Mouse (Mus musculus) liver, embryonic 15.5 days (tissue): Measurements from ENCODE around the gene Prkrip1. TPM values are rescaled to one million over a fixed set of nuclear protein-coding genes. Genes with fewer than 3 reads are reported as not detected.
"Not testable (repeated sequence)": the region's sequence is repeated elsewhere in the genome, so short reads cannot be mapped to it uniquely, and the experiment has no call there.

ENCODE experiments used
- ATAC-seq: fragments of 200-750 bp; cut with Nextera tagmentation; 2 replicates; pipeline ENCODE4 v1.8.0; 2017; ENCODE audit warnings: moderate number of reproducible peaks, mild to moderate bottlenecking, moderate library complexity; ENCODE audit not compliant: insufficient read depth
- H3K27ac ChIP-seq: fragments of 300-500 bp; sonication (generic); replicated peaks from 2 replicates; pipeline ENCODE4 v1.5.1; 2015; ENCODE audit warnings: mild to moderate bottlenecking, inconsistent platforms
- H3K27me3 ChIP-seq: fragments of 300-500 bp; sonication (generic); 2 replicates; pipeline ENCODE4 v1.6.1; 2015; ENCODE audit warnings: mild to moderate bottlenecking, inconsistent platforms
- H3K36me3 ChIP-seq: fragments of 300-500 bp; sonication (generic); replicated peaks from 2 replicates; pipeline ENCODE4 v1.6.1; 2015; ENCODE audit warnings: moderate library complexity, mild to moderate bottlenecking, inconsistent platforms
- H3K4me1 ChIP-seq: fragments of 300-500 bp; sonication (generic); replicated peaks from 2 replicates; pipeline ENCODE4 v1.6.1; 2015; ENCODE audit warnings: inconsistent platforms
- H3K4me2 ChIP-seq: fragments of 300-500 bp; sonication (generic); 2 replicates; pipeline ENCODE4 v1.6.1; 2015; ENCODE audit warnings: moderate library complexity, mild to moderate bottlenecking, inconsistent platforms
- H3K4me3 ChIP-seq: fragments of 300-500 bp; sonication (generic); replicated peaks from 2 replicates; pipeline ENCODE4 v1.5.1; 2015; ENCODE audit warnings: mild to moderate bottlenecking, inconsistent platforms
- H3K9ac ChIP-seq: fragments of 300-500 bp; sonication (generic); 2 replicates; pipeline ENCODE4 v1.6.1; 2015; ENCODE audit warnings: moderate library complexity, mild to moderate bottlenecking, inconsistent platforms
- H3K9me3 ChIP-seq: fragments of 300-500 bp; sonication (generic); replicated peaks from 2 replicates; pipeline ENCODE4 v1.6.1; 2016; ENCODE audit warnings: inconsistent platforms
- WGBS: fragments of 180-500 bp; shearing (Covaris S2); methylation state at CpG from one replicate; pipeline ENCODE4 v1.1.7; 2015; ENCODE audit warnings: mixed read lengths; ENCODE audit not compliant: insufficient replicate concordance; 5-methylcytosine and 5-hydroxymethylcytosine counted together
- polyA plus RNA-seq: library from polyadenylated mRNA; unstranded; fragments of >200 nt; fragmentation: Nextera tagmentation; extraction: Ambion mirVana; gene quantifications from 2 replicates; pipeline ENCODE4 v1.2.1, GENCODE M21; 2015

Gene Prkrip1
- polyA plus RNA-seq, 1 experiment from 2014 or later = 22.5 TPM

DNA sequence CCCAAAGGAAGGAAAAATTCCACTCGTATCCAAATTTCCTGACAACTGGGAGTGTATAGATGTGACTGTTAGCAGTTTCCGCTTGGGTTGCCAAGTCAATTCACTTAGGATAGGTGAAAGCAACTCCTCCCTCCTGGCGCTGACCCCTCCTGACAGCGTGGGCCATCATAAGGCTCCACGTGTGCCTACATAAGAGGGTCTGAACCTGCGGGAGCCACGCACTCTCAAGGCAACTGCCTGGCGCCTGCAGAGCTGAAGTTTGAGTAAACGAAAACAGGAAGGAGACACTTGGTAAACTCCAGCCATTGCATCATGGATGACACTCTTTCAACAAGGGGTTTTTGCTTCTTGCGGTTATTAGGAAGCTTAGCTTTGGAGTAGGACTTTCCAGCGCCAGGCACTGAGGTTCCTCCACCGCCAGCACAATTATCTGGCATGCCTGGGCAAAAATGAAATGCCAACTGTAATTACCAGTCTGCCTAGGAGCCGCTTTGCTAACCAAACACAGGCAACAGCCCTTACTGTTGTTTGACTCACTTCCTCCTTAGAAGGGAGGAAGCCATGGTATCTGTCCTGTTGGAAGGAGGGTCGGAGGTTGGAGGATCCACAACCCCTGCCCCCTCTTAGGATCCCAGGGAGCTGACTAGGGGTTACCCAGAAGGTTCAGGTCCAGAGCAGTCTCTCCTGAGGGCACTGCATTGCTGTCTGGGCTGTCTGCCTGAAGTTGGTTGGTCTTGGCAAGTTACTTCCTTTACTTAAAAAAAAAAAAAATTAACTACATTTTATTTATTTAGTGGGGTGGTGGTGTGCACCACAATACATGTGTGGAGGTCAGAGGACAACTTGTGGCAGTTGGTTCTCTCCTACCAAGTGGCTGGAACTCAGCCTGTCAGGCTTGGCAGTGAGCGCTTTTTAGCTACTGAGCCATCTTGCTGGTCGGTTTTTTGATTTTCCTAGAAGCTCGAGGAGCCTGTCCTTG lies 27.1 kb downstream of the Prkrip1 start:
- Histone ChIP-seq H3K9ac (no peak overlapping the region; the same call in 1 of the 2 replicates), H3K4me3 (peak overlapping the region; percentile 65), H3K9me3 (no peaks in the 10 kb centered on the region), H3K27ac (peak overlapping the region; percentile 77), H3K4me2 (peak overlapping the region; percentile 92), H3K4me1 (peaks cover 35% of the 10 kb centered on the region), H3K27me3 (no peaks in the 10 kb centered on the region), H3K36me3 (peaks cover 9% of the 10 kb centered on the region)
- peak; percentile 22; the same call in 1 of the 2 replicates for ATAC-seq
- 13% methylated on average over 17 of the region's 17 CpGs for WGBS

DNA sequence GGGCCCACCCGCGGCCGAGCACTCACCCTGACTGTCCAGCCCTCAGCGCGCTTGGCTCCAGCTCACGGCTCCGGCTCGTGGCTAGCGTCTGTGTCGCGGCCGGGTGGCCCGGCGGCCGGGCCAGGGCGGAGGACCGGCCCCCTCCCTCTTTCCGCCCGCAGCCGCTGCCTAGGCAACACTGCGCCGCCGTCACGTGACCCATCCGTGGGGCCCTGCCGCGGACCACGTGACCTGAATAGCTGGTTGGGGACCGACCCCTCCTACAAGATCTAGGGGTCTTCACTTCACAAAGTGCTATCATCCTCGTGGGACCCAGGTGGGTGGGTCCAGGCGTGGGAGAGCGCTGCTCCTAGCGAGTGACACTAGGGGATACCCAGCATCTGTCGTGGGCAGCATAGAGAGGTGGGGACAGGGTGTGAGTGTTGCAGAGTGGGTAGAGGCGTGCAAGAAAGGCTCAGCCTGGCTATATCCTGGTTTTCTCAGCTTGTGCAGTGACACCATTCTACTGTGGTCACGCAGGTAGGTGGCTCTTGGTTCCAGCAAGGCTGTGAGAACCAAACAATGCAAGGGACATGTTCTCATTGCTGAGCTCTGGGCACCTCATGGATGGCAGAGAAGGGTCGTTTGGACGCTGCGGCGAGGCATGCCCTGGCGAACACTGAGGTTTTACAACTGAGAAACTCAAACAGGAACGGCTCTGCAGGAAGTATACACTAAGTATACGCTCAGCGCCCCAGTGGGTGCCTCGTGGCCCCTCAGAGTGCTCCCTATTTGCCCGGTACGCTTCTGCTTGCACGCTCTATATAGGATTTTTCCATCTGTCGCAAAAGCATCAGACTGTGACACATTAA lies 28.0 kb downstream of the Prkrip1 start, which contains the start of gene Orai2:
Gene Orai2, minus strand, starts transcription at position 202 of the 851 bp plus-strand sequence.
- peak within 1 kb of the TSS; percentile 92 for H3K4me2 ChIP-seq
- peaks cover 35% of the 10 kb centered on the region for H3K4me1 ChIP-seq
- 2% methylated on average over 49 of the region's 49 CpGs for WGBS
- peaks cover 9% of the 10 kb centered on the region for H3K36me3 ChIP-seq
- peak within 1 kb of the TSS; percentile 65 for H3K4me3 ChIP-seq
- peak within 1 kb of the TSS; percentile 56 for H3K9ac ChIP-seq
- H3K27me3 ChIP-seq = no peaks in the 10 kb centered on the region
- peak within 1 kb of the TSS; percentile 77 for H3K27ac ChIP-seq
- peak; percentile 79 for ATAC-seq
- no peaks in the 10 kb centered on the region for H3K9me3 ChIP-seq

DNA sequence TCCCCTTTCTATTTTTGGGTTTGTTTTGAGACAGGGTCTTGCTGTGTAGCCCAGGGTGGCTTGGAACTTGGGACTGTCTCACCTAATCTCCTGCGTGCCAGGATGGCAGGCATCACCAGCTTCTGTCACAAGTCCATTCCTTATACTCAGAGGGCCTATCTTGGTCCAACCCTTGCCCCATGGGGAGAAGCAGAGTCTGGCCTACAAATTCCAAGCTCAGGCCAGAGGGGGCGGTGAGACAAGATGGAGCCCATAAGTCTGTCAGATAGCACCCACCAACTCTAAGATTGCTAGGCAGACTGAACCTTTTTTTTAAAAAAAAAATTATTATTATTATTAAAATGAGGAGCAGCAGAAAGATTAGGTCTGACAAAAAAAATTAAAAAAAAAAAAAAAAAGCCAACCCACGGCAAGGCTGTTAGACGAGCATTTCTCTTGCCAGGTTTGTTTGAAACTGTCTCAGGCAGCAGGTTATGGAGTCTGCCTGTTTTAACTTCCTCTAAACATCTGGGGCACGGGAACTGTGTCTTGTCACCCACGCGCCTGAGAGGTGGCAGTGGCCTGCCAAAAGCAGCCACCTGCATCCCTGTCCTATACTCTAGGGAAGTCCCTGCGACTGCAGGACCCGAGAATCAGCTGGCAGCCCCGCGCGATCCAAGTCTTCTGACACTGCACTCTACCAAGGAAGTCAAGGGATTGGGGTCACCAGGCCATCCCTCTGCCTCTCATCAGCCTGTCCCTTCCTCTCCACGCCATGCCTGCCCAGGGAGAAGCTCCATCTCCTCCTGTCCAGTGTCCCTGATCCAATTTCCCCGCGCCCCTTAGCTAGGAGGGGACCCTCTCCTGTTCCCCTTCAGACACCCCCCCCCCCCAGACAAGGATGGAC lies 28.9 kb downstream of the Prkrip1 start:
- H3K4me2 ChIP-seq = peak overlapping the region; percentile 92
- no peaks in the 10 kb centered on the region for H3K9me3 ChIP-seq
- peak overlapping the region; percentile 56; the same call in 1 of the 2 replicates for H3K9ac ChIP-seq
- peak; percentile 26 for ATAC-seq
- no peaks in the 10 kb centered on the region for H3K27me3 ChIP-seq
- H3K4me1 ChIP-seq = peaks cover 35% of the 10 kb centered on the region
- H3K27ac ChIP-seq = peak overlapping the region; percentile 77
- H3K4me3 ChIP-seq = peak overlapping the region; percentile 65
- H3K36me3 ChIP-seq = peaks cover 9% of the 10 kb centered on the region
- 9% methylated on average over 15 of the region's 15 CpGs for WGBS

DNA sequence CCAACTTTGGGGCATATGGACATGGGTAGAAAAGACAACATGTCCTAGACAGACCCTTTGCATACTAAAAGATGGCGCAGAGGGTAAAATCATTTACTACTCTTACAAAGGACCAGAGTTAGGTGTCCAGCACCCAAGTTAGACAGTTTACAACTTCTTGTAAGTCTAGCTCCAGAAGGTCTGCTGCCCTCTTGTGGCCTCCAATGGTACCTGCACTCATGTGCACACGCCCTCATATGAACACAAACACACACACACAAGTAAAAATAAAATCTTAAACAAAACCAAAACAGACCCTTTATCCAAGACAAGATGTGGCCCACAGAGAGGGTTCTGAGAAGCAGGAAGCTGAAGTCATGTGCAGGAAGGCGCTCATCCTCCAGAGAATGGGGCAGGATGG lies 30.7 kb downstream of the Prkrip1 start:
- WGBS = 86% methylated on average over 3 of the region's 3 CpGs
- H3K36me3 ChIP-seq = peaks cover 9% of the 10 kb centered on the region
- H3K9ac ChIP-seq = no peak overlapping the region
- no peak overlapping the region for H3K27ac ChIP-seq
- no peak overlapping the region for H3K4me2 ChIP-seq
- no peak overlapping the region for H3K4me3 ChIP-seq
- no peaks in the 10 kb centered on the region for H3K27me3 ChIP-seq
- no peaks in the 10 kb centered on the region for H3K9me3 ChIP-seq
- ATAC-seq = no peak
- peaks cover 26% of the 10 kb centered on the region for H3K4me1 ChIP-seq

DNA sequence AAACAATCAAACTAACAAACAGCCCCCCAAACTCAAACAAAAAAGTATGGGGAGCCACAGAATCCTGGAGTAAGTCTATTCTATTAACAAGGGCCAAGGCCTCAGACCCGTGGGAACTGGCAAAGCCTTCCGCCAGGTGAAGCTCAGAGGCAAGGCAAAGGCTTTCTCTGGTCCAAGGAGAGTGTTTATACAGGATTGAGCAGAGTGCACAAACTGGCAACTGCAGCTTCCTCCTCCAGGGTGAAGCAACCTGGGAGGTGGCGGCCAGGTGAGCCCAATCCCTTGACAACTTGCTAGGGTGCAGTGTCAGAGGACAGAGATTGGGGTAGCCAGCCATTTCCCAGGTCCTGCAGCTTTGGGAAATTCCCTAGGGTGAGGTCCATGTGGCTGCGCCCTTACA lies 31.5 kb downstream of the Prkrip1 start:
- no peak overlapping the region for H3K4me3 ChIP-seq
- ATAC-seq = no peak
- H3K4me2 ChIP-seq = no peak overlapping the region
- no peaks in the 10 kb centered on the region for H3K27me3 ChIP-seq
- H3K9ac ChIP-seq = no peak overlapping the region
- WGBS = 83% methylated on average over 4 of the region's 4 CpGs
- H3K36me3 ChIP-seq = peaks cover 9% of the 10 kb centered on the region
- no peak overlapping the region for H3K27ac ChIP-seq
- no peaks in the 10 kb centered on the region for H3K9me3 ChIP-seq
- H3K4me1 ChIP-seq = peaks cover 26% of the 10 kb centered on the region

DNA sequence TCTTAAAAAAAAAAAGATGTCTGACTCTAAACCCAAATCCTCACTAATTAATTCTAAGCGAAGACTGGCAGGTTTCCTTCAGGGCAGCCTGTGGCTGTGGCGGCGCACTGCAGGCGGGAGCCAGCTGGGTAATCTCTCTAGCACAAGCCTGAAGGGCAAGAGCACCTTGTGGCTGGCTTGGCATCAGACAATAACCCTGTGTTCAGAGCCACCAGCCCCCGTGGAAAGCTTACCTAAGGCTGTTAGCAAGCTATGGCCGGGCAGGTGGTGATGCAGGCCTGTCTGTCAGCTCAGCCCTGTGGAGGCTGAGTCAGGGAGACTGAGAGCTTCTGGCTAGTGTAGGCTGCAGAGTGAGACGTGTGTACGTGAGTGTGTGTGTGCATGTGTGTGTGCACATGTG lies 33.5 kb downstream of the Prkrip1 start:
- Histone ChIP-seq H3K27me3 (no peaks in the 10 kb centered on the region), H3K4me1 (peaks cover 9% of the 10 kb centered on the region), H3K27ac (no peak overlapping the region), H3K4me2 (no peak overlapping the region), H3K9me3 (no peaks in the 10 kb centered on the region), H3K4me3 (no peak overlapping the region), H3K9ac (no peak overlapping the region), H3K36me3 (peaks cover 13% of the 10 kb centered on the region)
- no peak for ATAC-seq
- 70% methylated on average over 8 of the region's 8 CpGs for WGBS

DNA sequence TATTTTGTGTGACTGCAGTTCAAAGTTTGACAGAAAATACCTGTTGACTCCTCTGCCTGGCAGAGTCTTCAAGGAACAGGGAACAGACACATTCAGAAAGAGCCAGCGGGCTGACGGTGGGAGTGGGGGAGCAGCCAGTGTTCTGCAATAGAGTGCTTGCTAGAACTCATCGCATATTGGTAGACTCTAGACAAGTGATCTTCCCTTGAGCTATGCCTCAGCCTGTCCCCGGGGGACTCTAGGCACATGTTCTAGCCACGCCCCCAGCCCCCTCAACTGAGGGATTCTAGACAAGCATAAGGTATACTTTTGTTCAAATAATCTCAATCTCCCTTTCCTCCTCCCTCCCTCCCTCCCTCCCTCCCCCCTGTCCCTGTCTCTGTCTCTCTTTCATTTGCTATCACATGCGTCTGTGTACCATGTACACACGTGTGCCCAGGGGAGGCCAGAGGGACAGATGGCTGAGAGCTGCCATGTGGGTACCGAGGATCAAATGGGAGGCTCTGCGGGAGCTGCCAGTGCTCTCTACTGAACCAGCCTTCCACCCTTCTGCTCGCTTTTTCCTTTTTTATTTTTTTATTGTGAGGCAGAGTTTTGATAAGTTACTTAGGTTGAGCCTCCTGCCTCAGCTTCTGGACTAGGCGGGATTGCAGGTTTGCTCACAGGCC lies 34.8 kb downstream of the Prkrip1 start:
- WGBS = 71% methylated on average over 11 of the region's 11 CpGs
- no peak overlapping the region for H3K9ac ChIP-seq

DNA sequence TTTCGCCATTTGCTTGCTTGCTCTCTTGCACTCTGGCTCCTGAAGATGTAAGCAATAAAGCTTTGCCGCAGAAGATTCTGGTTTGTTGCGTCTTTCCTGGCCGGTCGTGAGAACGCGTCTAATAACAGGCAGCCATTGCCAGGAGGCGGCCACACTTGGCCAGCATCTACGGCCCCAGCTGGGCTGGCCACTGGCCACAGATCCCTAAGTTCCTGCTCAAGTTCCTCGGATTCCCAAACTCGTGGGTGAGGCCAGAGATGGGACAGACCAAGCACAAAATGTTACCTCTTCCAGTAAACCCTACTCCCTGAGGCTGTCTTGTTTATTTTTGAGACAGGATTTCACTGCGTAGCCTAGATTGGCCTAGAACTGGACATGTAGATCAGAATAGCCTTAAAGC lies 38.7 kb downstream of the Prkrip1 start:
- H3K9ac ChIP-seq, H3K4me3 ChIP-seq, H3K27me3 ChIP-seq, H3K4me1 ChIP-seq, H3K36me3 ChIP-seq, H3K9me3 ChIP-seq, H3K27ac ChIP-seq, ATAC-seq, H3K4me2 ChIP-seq: not testable (repeated sequence)
- WGBS = 86% methylated on average over 11 of the region's 12 CpGs

More for the DNA sequence above, 34.8 kb downstream of the Prkrip1 start:
- peaks cover 14% of the 10 kb centered on the region for H3K36me3 ChIP-seq
- H3K27me3 ChIP-seq = no peaks in the 10 kb centered on the region
- H3K9me3 ChIP-seq = no peaks in the 10 kb centered on the region
- ATAC-seq = no peak
- H3K4me3 ChIP-seq = no peak overlapping the region
- H3K4me1 ChIP-seq = no peaks in the 10 kb centered on the region
- no peak overlapping the region for H3K4me2 ChIP-seq
- H3K27ac ChIP-seq = no peak overlapping the region

DNA sequence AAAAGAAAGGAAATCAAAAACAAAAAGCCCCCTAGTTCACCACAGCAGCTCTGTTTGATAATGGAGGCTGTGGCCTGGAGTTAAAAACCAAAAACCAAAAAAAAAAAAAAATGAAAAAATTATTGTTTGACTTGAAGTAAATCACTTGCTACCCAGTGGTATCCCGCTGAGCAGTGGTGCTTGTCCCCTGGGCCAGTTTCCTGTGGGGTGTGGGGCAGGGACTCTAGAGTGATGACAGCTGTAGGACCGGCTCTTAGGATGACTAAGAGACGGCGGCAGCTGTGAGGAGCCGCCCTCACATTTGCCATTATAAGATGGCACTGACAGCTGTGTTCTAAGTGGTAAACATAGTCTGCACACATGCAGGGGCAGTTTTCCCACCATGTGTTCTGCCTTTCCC lies 43.4 kb downstream of the Prkrip1 start:
- no peak overlapping the region for H3K9ac ChIP-seq
- 0 out of 2 replicates have a peak, but pooled peaks cover 3% of the 10 kb centered on the region for H3K36me3 ChIP-seq

DNA sequence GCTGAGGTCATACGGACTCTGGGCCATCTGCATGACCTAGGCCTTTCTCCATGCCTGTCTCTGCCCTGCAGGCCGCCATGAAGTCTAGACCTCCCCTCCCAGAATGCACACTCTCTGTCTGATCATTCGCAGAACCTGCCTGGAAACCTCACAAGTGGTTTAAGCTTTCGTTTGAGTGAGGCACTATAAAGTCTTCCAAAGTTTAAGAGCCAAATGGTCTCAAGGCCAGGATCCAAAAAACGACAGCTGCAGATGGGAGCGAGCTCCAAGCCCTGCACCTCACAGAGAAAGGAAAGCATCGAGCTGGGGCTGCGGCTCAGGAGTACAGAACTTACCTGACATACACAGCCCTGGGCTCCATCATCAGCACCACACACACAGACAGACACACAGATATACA lies 46.4 kb downstream of the Prkrip1 start:
- Histone ChIP-seq H3K4me3 (no peak overlapping the region), H3K36me3 (no peaks in the 10 kb centered on the region), H3K9ac (no peak overlapping the region), H3K27ac (no peak overlapping the region), H3K9me3 (no peaks in the 10 kb centered on the region), H3K4me2 (no peak overlapping the region), H3K4me1 (peaks cover 7% of the 10 kb centered on the region), H3K27me3 (no peaks in the 10 kb centered on the region)
- no peak for ATAC-seq
- WGBS = 68% methylated on average over 8 of the region's 8 CpGs

More for the DNA sequence above, 43.4 kb downstream of the Prkrip1 start:
- no peak for ATAC-seq
- no peak overlapping the region for H3K4me2 ChIP-seq
- H3K27ac ChIP-seq = no peak overlapping the region
- H3K4me3 ChIP-seq = no peak overlapping the region
- H3K4me1 ChIP-seq = no peaks in the 10 kb centered on the region
- no peaks in the 10 kb centered on the region for H3K9me3 ChIP-seq
- H3K27me3 ChIP-seq = no peaks in the 10 kb centered on the region
- WGBS = 84% methylated on average over 5 of the region's 5 CpGs
